Mouse (Mus musculus): Measurements from ENCODE around the gene Gm6803.
"Not testable (repeated sequence)": the region's sequence is repeated elsewhere in the genome, so short reads cannot be mapped to it uniquely, and the experiment has no call there.

Gm6803 gene

DNA sequence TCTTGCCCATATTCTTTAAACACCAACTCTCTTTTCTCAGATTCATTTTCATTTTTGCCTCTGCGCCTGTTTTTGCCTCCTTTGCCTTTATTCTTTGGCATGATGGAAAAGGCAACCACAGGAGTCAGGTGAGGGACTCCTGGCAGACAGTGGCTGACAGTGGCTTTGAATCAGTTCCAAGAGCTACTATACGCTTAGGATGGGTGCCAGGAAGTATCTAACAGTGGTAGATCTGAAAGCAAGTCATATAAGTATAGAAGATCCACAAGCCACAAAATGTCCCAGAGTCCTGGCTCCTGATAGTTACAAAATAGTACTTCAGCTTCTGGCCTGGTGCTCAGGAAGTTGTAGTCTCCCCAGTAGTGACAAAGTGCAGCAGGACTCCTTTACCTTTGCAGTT is at the start of gene Gm6803:
Gene Gm6803 (minus strand): TSS at position 101 of the 400 bp plus-strand sequence.
- DNase-seq (ENCODE audit: extremely low spot score): not testable (repeated sequence)

- DNase-seq (ENCODE audit: extremely low spot score): not testable (repeated sequence)
Observed at GRCm38 (mm10) chr12:88045226-88045625, 26.7 kb upstream of the Gm6803 start.

DNA sequence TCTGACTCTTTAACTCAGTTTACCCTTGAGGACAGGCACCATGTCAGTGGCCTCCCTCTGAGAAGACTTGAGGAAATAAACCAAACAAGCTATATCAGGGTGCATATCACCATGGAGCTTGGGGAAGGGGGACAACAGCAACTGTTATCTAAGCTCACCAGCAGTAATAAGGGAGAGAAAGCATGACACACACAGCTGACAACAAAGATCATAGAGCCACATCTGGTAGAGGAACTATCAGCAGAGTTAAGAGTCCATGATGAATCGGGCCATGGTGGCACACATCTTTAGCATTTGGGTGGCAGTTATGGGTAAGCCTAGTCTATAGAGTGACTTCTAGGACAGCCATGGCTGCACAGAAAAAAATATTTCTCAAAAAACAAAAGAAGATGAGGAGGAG is 21.1 kb upstream of the Gm6803 start:
- DNase-seq (ENCODE audit: extremely low spot score): not testable (repeated sequence)

DNA sequence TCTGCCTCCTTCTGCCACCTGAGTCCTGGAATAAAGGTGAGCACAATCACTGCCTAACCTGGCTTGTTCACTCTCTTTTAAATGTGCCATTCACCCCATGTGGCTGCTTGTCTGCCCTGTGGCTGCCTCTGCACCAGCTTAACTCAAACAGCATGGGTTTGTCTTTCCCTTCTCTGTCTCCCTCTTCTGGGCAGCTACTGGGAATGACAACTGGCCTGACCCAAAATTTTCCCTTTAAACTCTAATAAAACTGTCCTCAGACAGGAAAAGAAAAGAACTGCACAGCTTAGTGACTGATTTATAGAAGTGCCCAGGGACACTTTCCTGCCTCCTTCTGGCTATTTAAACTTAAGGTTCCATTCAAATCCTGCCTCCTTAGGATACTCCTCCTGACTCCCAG is 20.5 kb upstream of the Gm6803 start:
- DNase-seq (ENCODE audit: extremely low spot score): not testable (repeated sequence)

DNA sequence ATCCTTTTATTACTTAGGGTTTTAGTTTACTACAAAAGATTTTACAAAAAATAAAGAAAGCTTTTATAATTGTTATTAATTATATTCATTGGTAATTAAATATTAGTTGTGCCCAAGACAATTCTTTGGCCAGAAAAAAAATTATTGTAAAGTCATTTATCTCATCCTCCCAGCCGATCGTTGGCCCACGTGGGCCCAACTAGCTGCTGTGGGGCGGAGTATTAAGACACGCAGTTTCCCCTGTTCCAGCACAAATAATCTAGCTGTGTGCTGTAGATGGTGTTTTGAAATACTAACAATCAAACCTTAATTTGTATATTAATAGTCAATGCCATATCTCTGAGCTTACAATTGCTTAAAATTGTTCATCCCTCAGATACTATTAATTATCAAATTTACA is 13.7 kb upstream of the Gm6803 start:
- DNase-seq (ENCODE audit: extremely low spot score): not testable (repeated sequence)

DNA sequence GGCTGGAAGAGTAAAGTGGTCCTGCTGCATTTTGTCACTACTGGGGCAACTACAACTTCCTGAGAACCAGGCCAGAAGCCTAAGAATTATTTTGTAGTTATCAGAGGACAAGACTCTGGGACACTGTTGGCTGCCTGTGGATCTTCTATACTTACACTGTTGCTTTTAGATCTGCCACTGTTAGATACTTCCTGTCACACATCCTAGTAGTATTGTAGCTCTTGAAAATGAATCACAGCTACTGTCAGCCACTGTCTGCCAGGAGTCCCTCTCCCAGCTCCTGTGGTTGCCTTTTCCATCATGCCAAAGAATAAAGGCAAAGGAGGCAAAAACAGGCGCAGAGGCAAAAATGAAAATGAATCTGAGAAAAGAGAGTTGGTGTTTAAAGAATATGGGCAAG is 8.1 kb upstream of the Gm6803 start, which contains the start of gene Gm2056:
Gene Gm2056 (plus strand): TSS at position 301 of the 400 bp plus-strand sequence.
- not testable (repeated sequence) for DNase-seq (ENCODE audit: extremely low spot score)

GRCm38 (mm10) chr12:88011548-88011947 is 7.0 kb downstream of the Gm6803 start, which contains the start of gene Gm2075:
Gene Gm2075, plus strand, starts transcription at chr12:88011848.
- DNase-seq (ENCODE audit: extremely low spot score): not testable (repeated sequence)

DNA sequence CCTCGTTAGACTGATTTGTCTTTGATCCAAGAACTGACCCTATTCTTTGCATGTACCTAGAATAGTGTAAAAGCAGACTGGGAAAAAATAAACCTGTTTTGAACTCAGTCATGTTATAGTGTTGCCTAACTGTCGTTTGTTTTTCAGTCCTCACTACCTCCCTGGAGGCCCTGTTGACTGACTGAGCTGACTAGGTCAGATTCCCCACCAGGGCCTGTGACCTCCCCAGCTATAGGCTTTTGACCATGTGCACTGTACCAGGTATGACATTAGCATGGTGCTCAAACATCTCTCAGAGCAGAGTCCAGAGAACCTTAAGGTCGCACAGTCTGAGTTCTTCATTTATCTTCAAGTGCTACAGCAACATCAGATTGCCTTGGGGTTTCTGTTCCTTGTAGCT is 14.5 kb downstream of the Gm6803 start:
- not testable (repeated sequence) for DNase-seq (ENCODE audit: extremely low spot score)

DNA sequence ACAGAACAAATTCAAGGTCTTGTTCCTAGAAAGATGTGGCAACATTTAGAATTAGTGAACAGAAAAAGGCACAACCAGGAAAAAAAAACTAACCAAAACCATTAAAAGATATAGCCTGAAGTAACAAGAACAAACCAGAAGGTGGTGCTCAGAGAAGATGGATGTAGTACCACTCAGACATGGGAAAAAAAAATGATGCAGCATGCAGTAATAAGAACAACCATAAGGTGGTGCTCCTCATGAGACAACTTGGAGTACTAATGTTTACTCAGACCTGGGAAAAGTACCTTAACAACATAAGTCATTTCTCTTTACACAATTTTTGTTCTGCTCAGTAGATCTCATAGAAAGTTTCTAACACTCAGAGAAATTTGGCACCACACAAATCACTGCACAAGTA is 34.6 kb downstream of the Gm6803 start:
- DNase-seq (ENCODE audit: extremely low spot score): not testable (repeated sequence)
